In genomic region chr11:118507904-118508303, GRCm38 (mm10) we compare ENCODE assay signal across 8 mouse cellular contexts. TPM values are rescaled to one million over a fixed set of nuclear protein-coding genes. Genes with fewer than 3 reads are reported as not detected.
A peak's percentile ranks its signal among the peaks of the same experiment; 100 is the strongest.
DNase-seq lines count a peak whose midpoint lies in the region; ATAC-seq and TF ChIP-seq lines count a peak whose summit lies in the region.

No protein-coding gene starts in this region.

- peaks cover 5% of the 10 kb centered on the region; the same call in 1 of the 2 replicates for H3K27me3 ChIP-seq in lung, postnatal 0 days (replicated peaks; ENCODE audit: insufficient read depth, low read length)

- no peak overlapping the region for H3K9ac ChIP-seq in lung, postnatal 0 days (replicated peaks; ENCODE audit: low read depth)

- H3K4me1 ChIP-seq in lung, postnatal 0 days (ENCODE audit: insufficient read depth, low read depth, low read length) = no peaks in the 10 kb centered on the region

- no peak overlapping the region for H3K27ac ChIP-seq in lung, postnatal 0 days (ENCODE audit: low read length)

- no peak overlapping the region for H3K4me3 ChIP-seq in lung, postnatal 0 days (ENCODE audit: low read depth, low read length)

- ATAC-seq in lung, postnatal 0 days = no peak

- no peaks in the 10 kb centered on the region for H3K9me3 ChIP-seq in lung, postnatal 0 days (ENCODE audit: low read length)

- 27% methylated on average over 5 of the region's 5 CpGs for WGBS in lung, postnatal 0 days

- no peak for TF ChIP-seq EP300 in lung, postnatal 0 days (IDR thresholded peaks at IDR 0.05)

- intact Hi-C loops in gastrocnemius, postnatal 36 days (cut with DNase I) = loop anchor here (5.0 kb wide), 1 partner anchor 234 kb away; no protein-coding TSS in a partner anchor

- H3K36me3 ChIP-seq in lung, postnatal 0 days (ENCODE audit: insufficient read depth, low read length) = no peaks in the 10 kb centered on the region

- no peak overlapping the region for H3K4me2 ChIP-seq in lung, postnatal 0 days (replicated peaks; ENCODE audit: low read depth, low read length)

- peak; percentile 75 for DNase-seq in B cell, adult 2 months
- peak; percentile 32 for DNase-seq in T-cell, adult 2 months (ENCODE audit: low spot score)
- DNase-seq in cerebellum, postnatal 36 days = peak; percentile 89 to 91
- peak; percentile 49 to 70 for DNase-seq in gastrocnemius, postnatal 36 days
- peak; percentile 85 for DNase-seq in layer of hippocampus, adult 11-12 months (ENCODE audit: low spot score)
- DNase-seq in lung, postnatal 0 days (ENCODE audit: low spot score) = peak; percentile 67
- peak; percentile 82 for DNase-seq in right cerebral cortex, adult 18-20 months
- DNase-seq in urinary bladder, postnatal 36 days (ENCODE audit: low spot score in 2 of 2) = peak; percentile 51 to 69

- TF ChIP-seq CTCF in lung, postnatal 0 days (IDR thresholded peaks at IDR 0.05) = peak; percentile 97

RNA-seq across cellular contexts. Expression of gene Engase, which starts 31.3 kb away (rescaled TPM):
- 1 to 10 TPM; 4.6 to 4.7 TPM for total RNA-seq in gastrocnemius, postnatal 36 days (2021)
- polyA plus RNA-seq in lung, postnatal 0 days (2015; fragmentation: Nextera tagmentation; extraction: Ambion mirVana) = 4.7 and 4.9 TPM in 2 replicates

Comparison
In these comparisons a context has a peak if more than half of its experiments do, and no peak if none do; other contexts are left out.
1. DNase-seq: peak in every context shown above with its lines; median percentile 90 in cerebellum, postnatal 36 days; 85 in layer of hippocampus, adult 11-12 months; 82 in right cerebral cortex, adult 18-20 months; 75 in B cell, adult 2 months; 67 in lung, postnatal 0 days; 60 in urinary bladder, postnatal 36 days; 60 in gastrocnemius, postnatal 36 days; 32 in T-cell, adult 2 months.